Mouse (Mus musculus) thymus, adult 2 months (tissue): ENCODE measurements at regions not wholly inside any gene's neighbourhood (a gene's known extent, or its start where the extent isn't known, plus 50 kb on each side); places are given as distances from the start of the nearest gene placed in this dataset.

Source experiments
- DNase-seq: peaks from one replicate; pipeline ENCODE4 v3.0.0; 2021
- H3K27ac ChIP-seq: fragments of 200-500 bp; 2 replicates; pipeline ENCODE4 v1.5.1; 2012; ENCODE audit warnings: low read length, control low read depth; ENCODE audit not compliant: control insufficient read depth, insufficient read depth
- H3K27me3 ChIP-seq: fragments of 200-500 bp; 2 replicates; pipeline ENCODE4 v1.6.1; 2012; ENCODE audit warnings: mild to moderate bottlenecking, low read length, moderate library complexity, mixed read lengths; ENCODE audit not compliant: control insufficient read depth, insufficient read depth
- H3K36me3 ChIP-seq: fragments of 200-500 bp; 2 replicates; pipeline ENCODE4 v1.6.1; 2012; ENCODE audit warnings: mild to moderate bottlenecking, low read length, moderate library complexity; ENCODE audit not compliant: control insufficient read depth, insufficient read depth
- H3K4me1 ChIP-seq: fragments of 200-500 bp; replicated peaks from 2 replicates; pipeline ENCODE4 v1.6.1; 2012; ENCODE audit warnings: low read length; ENCODE audit not compliant: control insufficient read depth, insufficient read depth
- H3K4me3 ChIP-seq: fragments of 200-500 bp; 2 replicates; pipeline ENCODE4 v1.5.1; 2012; ENCODE audit warnings: mild to moderate bottlenecking, low read length, control low read depth, moderate library complexity; ENCODE audit not compliant: control insufficient read depth, insufficient read depth
- CTCF ChIP-seq: fragments of 200-500 bp; IDR thresholded peaks from 2 replicates; pipeline ENCODE4 v1.5.1; 2012; ENCODE audit warnings: mild to moderate bottlenecking, control low read depth, low read length, moderate library complexity, borderline replicate concordance; ENCODE audit not compliant: control insufficient read depth, poor library complexity, insufficient read depth; ENCODE audit errors: extremely low read depth
- POLR2A ChIP-seq: fragments of 200-500 bp; IDR thresholded peaks from 2 replicates; pipeline ENCODE4 v1.6.1; 2012; ENCODE audit warnings: mild to moderate bottlenecking, low read length, control low read depth, moderate library complexity; ENCODE audit not compliant: control insufficient read depth, poor library complexity, insufficient read depth; ENCODE audit errors: extremely low read depth
- WGBS: fragments of 180-500 bp; shearing (Covaris S2); methylation state at CpG from one replicate; pipeline ENCODE4 v1.1.7; 2018; 5-methylcytosine and 5-hydroxymethylcytosine counted together

- H3K4me3 ChIP-seq: no peak overlapping the region
- no peaks in the 10 kb centered on the region for H3K36me3 ChIP-seq
- H3K27ac ChIP-seq: no peak overlapping the region
- no peaks in the 10 kb centered on the region for H3K27me3 ChIP-seq
- 0 out of 2 replicates have a peak, but pooled peaks cover 3% of the 10 kb centered on the region for H3K4me1 ChIP-seq
- TF ChIP-seq CTCF: no peak
- no peak for TF ChIP-seq POLR2A
- DNase-seq: no peak
- 96% methylated on average over 5 of the region's 5 CpGs for WGBS
These were observed 69.8 kb upstream of the Cd28 start for GRCm38 (mm10) chr1:60646828-60647227.

GRCm38 (mm10) chr1:60646174-60646573 lies 70.4 kb upstream of the Cd28 start:
- 89% methylated on average over 5 of the region's 5 CpGs for WGBS
- Histone ChIP-seq H3K4me3 (no peak overlapping the region), H3K36me3 (no peaks in the 10 kb centered on the region), H3K27ac (no peak overlapping the region), H3K4me1 (0 out of 2 replicates have a peak, but pooled peaks cover 3% of the 10 kb centered on the region), H3K27me3 (no peaks in the 10 kb centered on the region)
- TF ChIP-seq POLR2A: no peak
- no peak for TF ChIP-seq CTCF
- no peak for DNase-seq

- H3K36me3 ChIP-seq: no peaks in the 10 kb centered on the region
- DNase-seq: no peak
- H3K4me1 ChIP-seq: no peaks in the 10 kb centered on the region
- no peaks in the 10 kb centered on the region for H3K27me3 ChIP-seq
- TF ChIP-seq CTCF: no peak
- TF ChIP-seq POLR2A: no peak
- H3K4me3 ChIP-seq: no peak overlapping the region
- H3K27ac ChIP-seq: no peak overlapping the region
- 93% methylated on average over 1 of the region's 1 CpGs for WGBS
These were observed 71.4 kb upstream of the Cd28 start for GRCm38 (mm10) chr1:60645176-60645575.

- Histone ChIP-seq H3K27ac (no peak overlapping the region), H3K4me3 (no peak overlapping the region), H3K36me3 (no peaks in the 10 kb centered on the region), H3K27me3 (no peaks in the 10 kb centered on the region), H3K4me1 (no peaks in the 10 kb centered on the region)
- DNase-seq: no peak
- WGBS: 14% methylated on average over 3 of the region's 3 CpGs
- TF ChIP-seq CTCF: no peak
- no peak for TF ChIP-seq POLR2A
These were observed 73.8 kb upstream of the Cd28 start for GRCm38 (mm10) chr1:60642761-60643160.

GRCm38 (mm10) chr1:60642175-60642574 lies 74.4 kb upstream of the Cd28 start:
- H3K27ac ChIP-seq: no peak overlapping the region

GRCm38 (mm10) chr1:60641324-60641764 lies 74.4 kb upstream of the Raph1 start:
- WGBS: 94% methylated on average over 7 of the region's 7 CpGs
- no peak overlapping the region for H3K27ac ChIP-seq
- no peak for DNase-seq
- no peaks in the 10 kb centered on the region for H3K27me3 ChIP-seq
- TF ChIP-seq CTCF (no peak), POLR2A (no peak)
- no peaks in the 10 kb centered on the region for H3K4me1 ChIP-seq
- no peaks in the 10 kb centered on the region for H3K36me3 ChIP-seq
- H3K4me3 ChIP-seq: no peak overlapping the region

More at GRCm38 (mm10) chr1:60642175-60642574, 74.4 kb upstream of the Cd28 start:
- Histone ChIP-seq H3K36me3 (no peaks in the 10 kb centered on the region), H3K27me3 (no peaks in the 10 kb centered on the region), H3K4me1 (no peaks in the 10 kb centered on the region), H3K4me3 (no peak overlapping the region)
- TF ChIP-seq CTCF: no peak
- TF ChIP-seq POLR2A: no peak
- DNase-seq: no peak
- WGBS: 37% methylated on average over 2 of the region's 2 CpGs

- Histone ChIP-seq H3K36me3 (no peaks in the 10 kb centered on the region), H3K27ac (no peak overlapping the region), H3K27me3 (no peaks in the 10 kb centered on the region), H3K4me1 (no peaks in the 10 kb centered on the region), H3K4me3 (no peak overlapping the region)
- TF ChIP-seq POLR2A (no peak), CTCF (no peak)
- WGBS: 96% methylated on average over 2 of the region's 2 CpGs
- DNase-seq: no peak
These were observed 72.6 kb upstream of the Raph1 start for GRCm38 (mm10) chr1:60639536-60639935.
